Mouse (Mus musculus) CH12.LX (cell line): ENCODE results near the gene Nkd1. TPM values are rescaled to one million over a fixed set of nuclear protein-coding genes. Genes with fewer than 3 reads are reported as not detected.

Experiments used
- DNase-seq: peaks from one replicate; pipeline ENCODE4 v3.0.0-alpha.2; 2013; ENCODE audit errors: extremely low read depth
- H3K27ac ChIP-seq: 2 replicates; pipeline ENCODE4 v1.5.1; 2012; ENCODE audit warnings: low read depth, mild to moderate bottlenecking, control low read depth, moderate library complexity; ENCODE audit not compliant: insufficient read depth
- H3K27me3 ChIP-seq: replicated peaks from 2 replicates; pipeline ENCODE3; 2012; ENCODE audit warnings: inconsistent platforms
- H3K36me3 ChIP-seq, 2 experiments: replicated peaks in 1 of 2; 2 replicates each; pipeline versions ENCODE3 to v1.6.1; 2012; ENCODE audit warnings: inconsistent platforms in 1 of 2, low read length in 1 of 2, mild to moderate bottlenecking in 1 of 2, mixed read lengths in 1 of 2, moderate library complexity in 1 of 2; ENCODE audit not compliant: control insufficient read depth in 1 of 2, insufficient read depth in 1 of 2
- H3K4me1 ChIP-seq, 2 experiments: 2 replicates each; pipeline ENCODE4 v1.6.1; 2012; ENCODE audit warnings: inconsistent platforms in 1 of 2, moderate library complexity in 1 of 2; ENCODE audit not compliant: insufficient read depth in 2 of 2, control insufficient read depth in 1 of 2
- H3K4me2 ChIP-seq: 2 replicates; pipeline ENCODE4 v1.6.1; 2012; ENCODE audit warnings: low read depth, mild to moderate bottlenecking, control low read depth; ENCODE audit not compliant: poor library complexity, insufficient read depth, severe bottlenecking
- H3K4me3 ChIP-seq, 3 experiments: fragments of 150-350 bp in 1 of 3; sonication (generic) in 1 of 3; replicated peaks in 1 of 3; 2 replicates each; pipeline versions ENCODE3 to v1.5.1; 2011 to 2012; ENCODE audit warnings: low read depth in 2 of 3, low read length in 2 of 3, mild to moderate bottlenecking in 2 of 3, moderate library complexity in 2 of 3, control low read depth in 1 of 3, improper control_type of control experiment in 1 of 3, inconsistent platforms in 1 of 3, mixed read lengths in 1 of 3; ENCODE audit not compliant: poor library complexity in 1 of 3
- H3K79me2 ChIP-seq: replicated peaks from 2 replicates; pipeline ENCODE4 v1.6.1; 2012; ENCODE audit warnings: mild to moderate bottlenecking, moderate library complexity; ENCODE audit not compliant: control insufficient read depth, poor library complexity, insufficient read depth, severe bottlenecking; ENCODE audit errors: extremely low read depth
- H3K9ac ChIP-seq: 2 replicates; pipeline ENCODE4 v1.6.1; 2012; ENCODE audit warnings: low read depth, mild to moderate bottlenecking, control low read depth, moderate library complexity; ENCODE audit not compliant: insufficient read depth
- H3K9me3 ChIP-seq: replicated peaks from 2 replicates; pipeline ENCODE3; 2012; ENCODE audit warnings: low read length, inconsistent platforms, mixed read lengths
- BHLHE40 ChIP-seq: IDR thresholded peaks from 2 replicates; pipeline ENCODE4 v1.6.1; 2011; ENCODE audit warnings: mild to moderate bottlenecking, low read depth, low read length, improper control_type of control experiment
- CHD1 ChIP-seq: IDR thresholded peaks from 2 replicates; pipeline ENCODE4 v1.6.1; 2012; ENCODE audit warnings: low read depth, low read length, improper control_type of control experiment, inconsistent platforms
- CTCF ChIP-seq, 2 experiments: IDR thresholded peaks in 1 of 2; conservative IDR thresholded peaks in 1 of 2; 2 replicates each; pipeline ENCODE4 v1.5.1; 2011 to 2012; ENCODE audit warnings: low read depth in 2 of 2, low read length in 2 of 2, improper control_type of control experiment in 1 of 2, inconsistent platforms in 1 of 2, mild to moderate bottlenecking in 1 of 2, moderate library complexity in 1 of 2
- E2F4 ChIP-seq: IDR thresholded peaks from 2 replicates; pipeline ENCODE4 v1.6.1; 2011; ENCODE audit warnings: low read depth, low read length, improper control_type of control experiment; ENCODE audit not compliant: insufficient replicate concordance
- ELF1 ChIP-seq: IDR thresholded peaks from 2 replicates; pipeline ENCODE4 v1.6.1; 2014; ENCODE audit warnings: low read depth, mild to moderate bottlenecking, inconsistent platforms, low read length, improper control_type of control experiment
- EP300 ChIP-seq: IDR thresholded peaks from 2 replicates; pipeline ENCODE4 v1.6.1; 2011; ENCODE audit warnings: low read length, improper control_type of control experiment
- GABPA ChIP-seq: IDR thresholded peaks from 2 replicates; pipeline ENCODE4 v1.6.1; 2012; ENCODE audit warnings: low read depth, low read length, improper control_type of control experiment, inconsistent platforms; ENCODE audit not compliant: insufficient replicate concordance
- JUND ChIP-seq: conservative IDR thresholded peaks from 2 replicates; pipeline ENCODE4 v1.6.1; 2011; ENCODE audit warnings: low read depth, low read length, improper control_type of control experiment
- MAX ChIP-seq: IDR thresholded peaks from 2 replicates; pipeline ENCODE4 v1.6.1; 2011; ENCODE audit warnings: low read length, improper control_type of control experiment
- MEF2A ChIP-seq: IDR thresholded peaks from 2 replicates; pipeline ENCODE4 v1.6.1; 2014; ENCODE audit warnings: low read depth, mild to moderate bottlenecking, inconsistent platforms, low read length, improper control_type of control experiment, borderline replicate concordance
- MXI1 ChIP-seq: IDR thresholded peaks from 2 replicates; pipeline ENCODE4 v1.6.1; 2011; ENCODE audit warnings: mild to moderate bottlenecking, low read depth, low read length, improper control_type of control experiment
- MYC ChIP-seq: IDR thresholded peaks from 2 replicates; pipeline ENCODE4 v1.6.1; 2011; ENCODE audit warnings: low read depth, mild to moderate bottlenecking, improper control_type of control experiment, low read length
- NELFE ChIP-seq: IDR thresholded peaks from 2 replicates; pipeline ENCODE4 v1.6.1; 2011; ENCODE audit warnings: low read depth, low read length, improper control_type of control experiment
- NRF1 ChIP-seq: IDR thresholded peaks from 2 replicates; pipeline ENCODE4 v1.6.1; 2014; ENCODE audit warnings: low read depth, mild to moderate bottlenecking, inconsistent platforms, low read length, improper control_type of control experiment, moderate library complexity
- PAX5 ChIP-seq: IDR thresholded peaks from 2 replicates; pipeline ENCODE4 v1.6.1; 2012; ENCODE audit warnings: low read length, inconsistent platforms, mixed read lengths
- POLR2AphosphoS2 ChIP-seq: IDR thresholded peaks from 2 replicates; pipeline ENCODE4 v1.6.1; 2011; ENCODE audit warnings: low read depth, low read length, improper control_type of control experiment
- RCOR1 ChIP-seq: conservative IDR thresholded peaks from 2 replicates; pipeline ENCODE4 v1.6.1; 2012; ENCODE audit warnings: low read depth, mild to moderate bottlenecking, inconsistent platforms, low read length, improper control_type of control experiment
- SIN3A ChIP-seq: IDR thresholded peaks from 2 replicates; pipeline ENCODE4 v1.6.1; 2012; ENCODE audit warnings: low read length, improper control_type of control experiment, inconsistent platforms
- SMC3 ChIP-seq: IDR thresholded peaks from 2 replicates; pipeline ENCODE4 v1.6.1; 2011; ENCODE audit warnings: low read depth, low read length, improper control_type of control experiment
- TBP ChIP-seq: conservative IDR thresholded peaks from 2 replicates; pipeline ENCODE4 v1.6.1; 2011; ENCODE audit warnings: low read depth, low read length, improper control_type of control experiment
- TCF12 ChIP-seq: IDR thresholded peaks from 2 replicates; pipeline ENCODE4 v1.6.1; 2014; ENCODE audit warnings: low read depth, mild to moderate bottlenecking, inconsistent platforms, low read length, improper control_type of control experiment
- UBTF ChIP-seq: IDR thresholded peaks from 2 replicates; pipeline ENCODE4 v1.6.1; 2012; ENCODE audit warnings: low read depth, mild to moderate bottlenecking, inconsistent platforms, low read length, improper control_type of control experiment, moderate library complexity
- USF1 ChIP-seq: IDR thresholded peaks from 2 replicates; pipeline ENCODE4 v1.6.1; 2014; ENCODE audit warnings: low read depth, mild to moderate bottlenecking, inconsistent platforms, low read length, improper control_type of control experiment
- ZC3H11A ChIP-seq: IDR thresholded peaks from 2 replicates; pipeline ENCODE4 v1.6.1; 2012; ENCODE audit warnings: low read depth, mild to moderate bottlenecking, inconsistent platforms, low read length, improper control_type of control experiment
- ZNF384 ChIP-seq: IDR thresholded peaks from 2 replicates; pipeline ENCODE4 v1.6.1; 2012; ENCODE audit warnings: low read depth, low read length, improper control_type of control experiment, inconsistent platforms
- dilution Hi-C: fragments of 300-500 bp; cut with MboI; formaldehyde crosslinking; loops from 2 replicates; pipeline ENCODE4 v1.14.3; 2020; ENCODE audit warnings: low sequenced_read_pairs; ENCODE audit not compliant: extremely low pct_unique_long_range_greater_than_20kb, extremely low pct_ligation_motif_present
- in situ Hi-C: fragments of 300-500 bp; cut with MboI; formaldehyde crosslinking; loops from 3 replicates; pipeline ENCODE4 v1.14.3; 2019; ENCODE audit warnings: low sequenced_read_pairs, low pct_ligation_motif_present, low pct_unique_long_range_greater_than_20kb, mixed read lengths
- polyA plus RNA-seq: library from polyadenylated mRNA; unstranded; fragments of >175 nt; gene quantifications from 2 replicates; pipeline ENCODE4 v1.2.1, GENCODE M21; 2012; ENCODE audit warnings: low read depth; ENCODE audit not compliant: insufficient read length
- total RNA-seq, 2 experiments: library from RNA; depleted of rRNA; stranded (reverse); fragments of 300-350 nt in 1 of 2; fragments of >200 nt in 1 of 2; gene quantifications; 2 replicates each; pipeline ENCODE4 v1.2.3; 2012 to 2014

Gene Nkd1
- total and polyA plus RNA-seq, 3 experiments, result 0.24 to 0.67 (median 0.30) TPM

DNA sequence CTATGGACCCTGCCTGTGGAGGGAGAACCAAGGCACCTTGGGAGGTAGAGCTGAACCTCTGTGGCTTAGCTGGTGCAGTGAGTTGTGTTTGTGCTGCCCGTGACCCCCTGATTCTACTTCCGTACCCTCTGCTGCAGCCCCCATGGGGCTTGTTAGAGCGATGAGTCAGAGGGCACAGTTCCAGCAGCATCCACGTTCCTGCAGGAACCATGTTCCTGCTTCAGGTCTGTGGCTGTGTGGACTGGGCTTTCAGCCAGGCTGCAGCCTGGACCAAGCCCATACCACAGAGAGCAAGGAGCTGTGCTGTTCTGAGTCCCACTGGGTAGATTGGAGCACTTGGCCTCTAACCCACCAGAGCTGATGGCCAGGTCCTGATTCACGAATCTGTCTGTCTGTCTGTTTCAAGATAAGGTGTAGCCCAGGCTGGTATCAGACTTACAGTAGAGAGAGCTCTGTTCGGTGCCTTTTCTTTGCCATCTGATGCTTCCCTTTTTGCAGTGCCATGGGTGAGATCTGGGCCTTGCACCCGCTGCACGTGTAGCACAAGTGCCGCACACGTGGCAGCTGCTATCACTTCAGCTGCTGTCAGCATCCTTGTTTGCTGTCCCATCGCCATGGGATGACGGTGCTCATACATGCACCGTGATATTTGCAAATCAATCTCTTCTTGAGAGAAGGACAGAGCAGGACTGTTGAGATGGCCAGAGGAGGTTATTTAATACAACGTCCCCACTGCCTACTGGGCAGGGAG lies 50.5 kb downstream of the Nkd1 start:
- Histone ChIP-seq H3K9ac (no peak overlapping the region), H3K27ac (no peak overlapping the region), H3K27me3 (no peaks in the 10 kb centered on the region), H3K36me3 (no peaks in the 10 kb centered on the region), H3K9me3 (no peaks in the 10 kb centered on the region), H3K79me2 (no peaks in the 10 kb centered on the region), H3K4me1 (peaks cover 43 to 85% of the 10 kb centered on the region in 2 experiments)
- in situ Hi-C loops, result no loop called here
- TF ChIP-seq PAX5 (no peak), CHD1 (no peak), TCF12 (no peak), NRF1 (no peak), NELFE (no peak), USF1 (no peak), TBP (no peak), ELF1 (no peak), BHLHE40 (no peak), JUND (no peak), SMC3 (no peak), EP300 (no peak), POLR2AphosphoS2 (no peak), ZNF384 (no peak), E2F4 (no peak), MEF2A (no peak), MAX (no peak), GABPA (no peak), CTCF (conservative IDR thresholded peaks at IDR 0.05 in 1 of 2, IDR thresholded peaks at IDR 0.05 in 1 of 2; ENCODE audit: low read depth in 2 of 2, low read length in 2 of 2) (no peak)
- TF ChIP-seq, all 38 proteins: peak for 0
- dilution Hi-C loops, result no loop called here
- no peak overlapping the region for H3K4me3 ChIP-seq
- DNase-seq, result no peak
- no peak overlapping the region for H3K4me2 ChIP-seq

DNA sequence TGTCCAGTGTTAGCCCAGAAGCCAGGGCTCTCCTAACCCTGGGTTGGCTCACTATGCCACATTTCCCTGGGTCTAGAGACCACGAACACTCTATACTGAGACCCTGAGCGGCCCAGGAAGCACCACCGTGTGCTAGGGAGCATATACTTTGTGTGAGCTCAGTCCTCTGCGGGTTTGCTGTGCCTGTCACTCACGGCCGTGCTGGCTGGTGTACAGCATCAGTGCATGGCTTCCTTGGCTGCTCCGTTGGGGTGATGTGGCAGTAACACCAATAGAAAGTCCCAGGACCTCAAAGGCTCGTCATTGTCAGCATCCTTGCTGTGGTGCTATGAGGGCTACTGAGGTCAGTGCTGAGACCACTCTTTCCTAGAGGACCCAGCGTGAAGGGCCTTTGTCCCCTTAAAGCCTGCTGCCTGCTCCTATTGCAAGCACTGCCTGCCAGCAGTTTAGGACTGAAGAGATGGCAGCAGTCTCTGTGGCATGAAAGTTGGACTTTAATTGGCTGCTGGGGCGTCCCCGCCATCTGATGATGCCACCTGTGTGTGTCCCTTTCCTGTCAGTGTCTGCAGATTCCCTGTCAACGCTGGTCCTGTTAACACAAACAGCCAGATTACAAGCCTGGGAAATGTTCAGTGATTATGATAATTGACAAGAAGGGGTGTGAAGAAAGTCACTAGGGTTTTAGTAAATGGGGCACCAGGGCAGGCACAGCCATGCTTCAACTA lies 51.2 kb downstream of the Nkd1 start:
- dilution Hi-C loops, result no loop called here
- Histone ChIP-seq H3K4me2 (no peak overlapping the region), H3K4me3 (no peak overlapping the region), H3K4me1 (peaks cover 38 to 77% of the 10 kb centered on the region in 2 experiments), H3K9ac (no peak overlapping the region), H3K36me3 (no peaks in the 10 kb centered on the region), H3K27ac (no peak overlapping the region), H3K27me3 (no peaks in the 10 kb centered on the region), H3K9me3 (no peaks in the 10 kb centered on the region), H3K79me2 (no peaks in the 10 kb centered on the region)
- no peak for TF ChIP-seq BHLHE40
- TF ChIP-seq RCOR1, result no peak
- no peak for TF ChIP-seq MAX
- no peak for TF ChIP-seq MYC
- no peak for TF ChIP-seq MXI1
- TF ChIP-seq ZC3H11A, result no peak
- no peak for TF ChIP-seq SIN3A
- no peak for TF ChIP-seq UBTF
- no peak for TF ChIP-seq NELFE
- in situ Hi-C loops, result no loop called here
- DNase-seq, result no peak
